In the genomic region with DNA sequence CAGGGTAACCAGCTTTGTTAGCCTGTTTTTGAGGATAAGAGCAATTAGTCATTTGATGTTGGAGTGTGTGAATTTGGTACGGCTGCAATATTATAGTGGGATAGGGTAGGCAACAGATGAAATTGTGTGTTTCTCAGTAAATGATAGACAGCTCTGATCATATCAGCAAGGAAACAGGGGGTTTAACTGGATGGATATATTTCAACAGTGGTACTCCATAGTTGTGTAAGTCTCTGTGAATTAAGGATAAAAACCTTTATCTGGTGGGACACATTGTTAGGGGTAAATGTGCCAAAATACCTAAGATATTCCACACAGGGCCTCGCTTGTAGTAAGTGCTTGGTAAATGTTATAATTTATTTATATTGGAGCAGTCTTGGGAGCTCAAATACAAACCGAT, we compare ENCODE assay signal across 29 mouse cellular contexts. TPM values are rescaled to one million over a fixed set of nuclear protein-coding genes. Genes with fewer than 3 reads are reported as not detected.
"Had no signal": no experiment of that assay in that cellular context is flagged by ENCODE, and none has a peak within 500 bp of the region (broad histone marks: within the 10 kb centered on the region; RNA-seq: fewer than 3 reads in every experiment).

No protein-coding gene starts in this region.

- H3K9ac ChIP-seq: embryonic facial prominence, embryonic 12.5 days; embryonic facial prominence, embryonic 13.5 days; embryonic facial prominence, embryonic 15.5 days; forebrain, embryonic 12.5 days; forebrain, embryonic 13.5 days; forebrain, embryonic 15.5 days; forebrain, postnatal 0 days had no signal

- H3K36me3 ChIP-seq: embryonic facial prominence, embryonic 10.5 days; embryonic facial prominence, embryonic 12.5 days; embryonic facial prominence, embryonic 13.5 days; embryonic facial prominence, embryonic 15.5 days; forebrain, embryonic 10.5 days; forebrain, embryonic 12.5 days; forebrain, embryonic 15.5 days had no signal

- DNase-seq: cerebellum, adult 8-10 months; cerebellum, adult 9-10 months; cerebellum, adult 9-11 months; cerebellum, postnatal 10 days; cerebellum, postnatal 14 days; cerebellum, postnatal 25 days; cerebellum, postnatal 36 days; embryo, embryonic 11 days; forebrain, postnatal 0 days; gastrocnemius, adult 2 months; gastrocnemius, postnatal 10 days; gastrocnemius, postnatal 14 days; gastrocnemius, postnatal 25 days; gastrocnemius, postnatal 36 days; heart, adult 18-20 months; heart, adult 2 months had no signal

- H3K4me3 ChIP-seq: embryonic facial prominence, embryonic 10.5 days; embryonic facial prominence, embryonic 12.5 days; embryonic facial prominence, embryonic 13.5 days; embryonic facial prominence, embryonic 15.5 days; erythroblast, embryonic 14.5 days; forebrain, embryonic 10.5 days; forebrain, embryonic 12.5 days; forebrain, embryonic 13.5 days; forebrain, embryonic 15.5 days; gastrocnemius, adult 2 months; heart, adult 2 months had no signal

- H3K4me1 ChIP-seq: embryonic facial prominence, embryonic 10.5 days; embryonic facial prominence, embryonic 12.5 days; embryonic facial prominence, embryonic 13.5 days; embryonic facial prominence, embryonic 15.5 days; forebrain, embryonic 10.5 days; forebrain, embryonic 12.5 days; forebrain, embryonic 13.5 days; forebrain, embryonic 15.5 days had no signal

- H3K27me3 ChIP-seq: embryonic facial prominence, embryonic 12.5 days; embryonic facial prominence, embryonic 13.5 days; embryonic facial prominence, embryonic 15.5 days; forebrain, embryonic 12.5 days; forebrain, embryonic 13.5 days; forebrain, embryonic 15.5 days had no signal

- H3K27ac ChIP-seq: embryonic facial prominence, embryonic 10.5 days; embryonic facial prominence, embryonic 12.5 days; embryonic facial prominence, embryonic 13.5 days; embryonic facial prominence, embryonic 15.5 days; forebrain, embryonic 10.5 days; forebrain, embryonic 12.5 days; forebrain, embryonic 13.5 days; forebrain, embryonic 15.5 days; gastrocnemius, adult 2 months; heart, adult 2 months had no signal

- H3K9me3 ChIP-seq: embryonic facial prominence, embryonic 10.5 days; embryonic facial prominence, embryonic 12.5 days; embryonic facial prominence, embryonic 13.5 days; embryonic facial prominence, embryonic 15.5 days; forebrain, embryonic 10.5 days; forebrain, embryonic 12.5 days; forebrain, embryonic 13.5 days; forebrain, embryonic 15.5 days had no signal

- ATAC-seq: forebrain, embryonic 13.5 days; forebrain, embryonic 14.5 days; forebrain, embryonic 15.5 days; forebrain, embryonic 16.5 days; forebrain, postnatal 0 days had no signal

RNA-seq across cellular contexts. Expression of gene Il1b, which starts 31.4 kb away (rescaled TPM):
- total RNA-seq: forebrain, postnatal 0 days; gastrocnemius, adult 18-20 months; gastrocnemius, adult 2 months; gastrocnemius, postnatal 14 days; gastrocnemius, postnatal 25 days; gastrocnemius, postnatal 36 days had no signal
- polyA plus RNA-seq: embryonic facial prominence, embryonic 10.5 days; embryonic facial prominence, embryonic 12.5 days; erythroblast, embryonic 14.5 days; forebrain, embryonic 10.5 days; forebrain, embryonic 11.5 days; forebrain, embryonic 12.5 days; forebrain, embryonic 14.5 days; forebrain, embryonic 15.5 days; forebrain, embryonic 16.5 days had no signal
